Mouse (Mus musculus) stomach, postnatal 0 days (tissue): Measurements from ENCODE around the gene Crebl2.

Experiments used
- CTCF ChIP-seq: IDR thresholded peaks from 2 replicates; pipeline ENCODE4 v1.5.1; 2016; ENCODE audit warnings: antibody characterized with exemption, low read depth, mild to moderate bottlenecking, moderate library complexity
- EP300 ChIP-seq: optimal IDR thresholded peaks from 2 replicates; pipeline ENCODE3; 2016; ENCODE audit warnings: antibody characterized with exemption

- TF ChIP-seq CTCF = peak; percentile 61
- no peak for TF ChIP-seq EP300
Observed at GRCm38 (mm10) chr6:134829786-134830700, at the start of gene Crebl2.
